Mouse (Mus musculus) megakaryocyte, embryonic 14.5 days (primary cell): Measurements from ENCODE around the gene Gstp2. TPM values are rescaled to one million over a fixed set of nuclear protein-coding genes. Genes with fewer than 3 reads are reported as not detected.
A peak's percentile ranks its signal among the peaks of the same experiment; 100 is the strongest.

Experiments
- H3K27me3 ChIP-seq: replicated peaks from 2 replicates; pipeline ENCODE3; 2012; ENCODE audit warnings: inconsistent platforms
- H3K36me3 ChIP-seq: replicated peaks from 2 replicates; pipeline ENCODE3; 2012; ENCODE audit warnings: low read length, inconsistent platforms, mixed read lengths
- H3K4me1 ChIP-seq: 2 replicates; pipeline ENCODE4 v1.6.1; 2012; ENCODE audit warnings: inconsistent platforms
- H3K4me3 ChIP-seq: replicated peaks from 2 replicates; pipeline ENCODE3; 2012; ENCODE audit warnings: moderate library complexity, mild to moderate bottlenecking, inconsistent platforms
- H3K9me3 ChIP-seq: 2 replicates; pipeline ENCODE4 v1.6.1; 2012; ENCODE audit warnings: inconsistent platforms
- FLI1 ChIP-seq: IDR thresholded peaks from 2 replicates; pipeline ENCODE4 v1.6.1; 2012; ENCODE audit warnings: low read length, inconsistent platforms, mixed read lengths
- GATA1 ChIP-seq: IDR thresholded peaks from 3 replicates; pipeline ENCODE4 v1.6.1; 2012; ENCODE audit warnings: mixed read lengths, low read length, inconsistent platforms, borderline replicate concordance
- polyA plus RNA-seq: library from polyadenylated mRNA; stranded (reverse); fragments of >175 nt; gene quantifications from 2 replicates; pipeline ENCODE4 v1.2.3, GENCODE M21; 2012; ENCODE audit warnings: low replicate concordance; ENCODE audit not compliant: insufficient read depth

The Gstp2 gene
- polyA plus RNA-seq, 1 experiment: not detected

- TF ChIP-seq GATA1 (no peak), FLI1 (no peak)
- H3K4me1 ChIP-seq: peaks cover 60% of the 10 kb centered on the region
- no peaks in the 10 kb centered on the region for H3K27me3 ChIP-seq
- H3K9me3 ChIP-seq: no peaks in the 10 kb centered on the region
- H3K4me3 ChIP-seq: peak overlapping the region; percentile 83
- H3K36me3 ChIP-seq: peaks cover 21% of the 10 kb centered on the region
Observed at GRCm38 (mm10) chr19:4036327-4037045, 9.3 kb downstream of the Gstp2 start.

DNA sequence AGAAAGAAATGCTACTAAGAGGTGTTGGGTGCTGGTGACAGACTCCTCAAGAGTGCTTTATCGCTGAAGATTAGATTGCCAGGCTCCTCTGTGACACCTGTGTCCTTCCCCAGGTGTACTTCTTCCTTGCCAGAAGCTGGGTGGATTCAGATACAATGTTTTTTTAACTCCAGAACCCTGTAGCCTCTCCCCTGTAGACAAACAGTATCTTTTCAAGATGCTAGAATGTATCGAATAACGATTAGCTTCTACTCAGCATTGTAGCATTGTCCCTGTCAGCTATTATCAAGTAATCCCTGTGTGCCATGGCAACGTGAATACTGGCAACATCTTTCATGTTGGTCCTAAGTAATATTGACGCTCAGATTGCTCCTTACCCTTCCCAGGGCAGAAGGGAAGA lies 12.1 kb downstream of the Gstp2 start:
- H3K9me3 ChIP-seq: 0 out of 2 replicates have a peak, but pooled peaks cover 8% of the 10 kb centered on the region
- H3K4me1 ChIP-seq: peaks cover 49% of the 10 kb centered on the region
- TF ChIP-seq FLI1 (no peak), GATA1 (no peak)
- no peak overlapping the region for H3K4me3 ChIP-seq
- no peaks in the 10 kb centered on the region for H3K27me3 ChIP-seq
- H3K36me3 ChIP-seq: peaks cover 19% of the 10 kb centered on the region

DNA sequence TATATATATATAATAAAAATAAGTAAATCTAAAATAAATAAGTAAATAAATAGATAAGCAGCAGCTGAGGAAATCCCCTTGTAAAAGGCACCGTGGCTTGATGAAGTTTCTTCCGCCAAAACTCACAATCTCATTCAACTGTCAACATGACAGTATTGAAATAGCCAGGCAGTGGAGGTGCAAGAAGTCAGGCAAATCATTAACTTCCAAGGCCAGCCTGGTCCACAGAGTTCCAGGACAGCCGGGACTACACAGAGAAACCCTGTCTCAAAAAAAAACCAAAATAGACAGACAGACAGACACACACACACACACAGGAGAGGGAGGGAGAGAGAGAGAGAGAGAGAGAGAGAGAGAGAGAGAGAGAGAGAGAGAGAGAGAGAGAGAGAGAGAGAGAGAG lies 12.5 kb downstream of the Gstp2 start:
- H3K27me3 ChIP-seq: no peaks in the 10 kb centered on the region
- H3K9me3 ChIP-seq: peaks cover 9% of the 10 kb centered on the region; the same call in 1 of the 2 replicates
- no peak overlapping the region for H3K4me3 ChIP-seq
- peaks cover 19% of the 10 kb centered on the region for H3K36me3 ChIP-seq
- TF ChIP-seq GATA1 (no peak), FLI1 (no peak)
- H3K4me1 ChIP-seq: peaks cover 47% of the 10 kb centered on the region

GRCm38 (mm10) chr19:4032668-4033067 lies 13.2 kb downstream of the Gstp2 start:
- H3K36me3 ChIP-seq: peaks cover 19% of the 10 kb centered on the region
- H3K27me3 ChIP-seq: no peaks in the 10 kb centered on the region
- H3K4me3 ChIP-seq: no peak overlapping the region
- peaks cover 14% of the 10 kb centered on the region; the same call in 1 of the 2 replicates for H3K9me3 ChIP-seq
- H3K4me1 ChIP-seq: peaks cover 42% of the 10 kb centered on the region
- TF ChIP-seq GATA1 (no peak), FLI1 (no peak)

- peaks cover 35% of the 10 kb centered on the region for H3K9me3 ChIP-seq
- TF ChIP-seq FLI1: no peak
- no peak for TF ChIP-seq GATA1
Observed at GRCm38 (mm10) chr19:4027576-4027975, 18.2 kb downstream of the Gstp2 start.

GRCm38 (mm10) chr19:4023185-4023584 lies 22.6 kb downstream of the Gstp2 start:
- Histone ChIP-seq H3K9me3 (peaks cover 25% of the 10 kb centered on the region), H3K4me3 (no peak overlapping the region), H3K36me3 (no peaks in the 10 kb centered on the region), H3K27me3 (peaks cover 10% of the 10 kb centered on the region), H3K4me1 (peaks cover 21% of the 10 kb centered on the region)
- TF ChIP-seq FLI1 (no peak), GATA1 (no peak)

More at GRCm38 (mm10) chr19:4027576-4027975, 18.2 kb downstream of the Gstp2 start:
- H3K4me1 ChIP-seq: peaks cover 9% of the 10 kb centered on the region
- H3K4me3 ChIP-seq: no peak overlapping the region
- H3K27me3 ChIP-seq: peaks cover 10% of the 10 kb centered on the region
- H3K36me3 ChIP-seq: no peaks in the 10 kb centered on the region

- Histone ChIP-seq H3K27me3 (no peaks in the 10 kb centered on the region), H3K9me3 (no peaks in the 10 kb centered on the region), H3K4me1 (peaks cover 43% of the 10 kb centered on the region), H3K36me3 (no peaks in the 10 kb centered on the region), H3K4me3 (peak overlapping the region; percentile 38)
- no peak for TF ChIP-seq GATA1
- no peak for TF ChIP-seq FLI1
Observed at GRCm38 (mm10) chr19:4018743-4019583, 26.9 kb downstream of the Gstp2 start.

DNA sequence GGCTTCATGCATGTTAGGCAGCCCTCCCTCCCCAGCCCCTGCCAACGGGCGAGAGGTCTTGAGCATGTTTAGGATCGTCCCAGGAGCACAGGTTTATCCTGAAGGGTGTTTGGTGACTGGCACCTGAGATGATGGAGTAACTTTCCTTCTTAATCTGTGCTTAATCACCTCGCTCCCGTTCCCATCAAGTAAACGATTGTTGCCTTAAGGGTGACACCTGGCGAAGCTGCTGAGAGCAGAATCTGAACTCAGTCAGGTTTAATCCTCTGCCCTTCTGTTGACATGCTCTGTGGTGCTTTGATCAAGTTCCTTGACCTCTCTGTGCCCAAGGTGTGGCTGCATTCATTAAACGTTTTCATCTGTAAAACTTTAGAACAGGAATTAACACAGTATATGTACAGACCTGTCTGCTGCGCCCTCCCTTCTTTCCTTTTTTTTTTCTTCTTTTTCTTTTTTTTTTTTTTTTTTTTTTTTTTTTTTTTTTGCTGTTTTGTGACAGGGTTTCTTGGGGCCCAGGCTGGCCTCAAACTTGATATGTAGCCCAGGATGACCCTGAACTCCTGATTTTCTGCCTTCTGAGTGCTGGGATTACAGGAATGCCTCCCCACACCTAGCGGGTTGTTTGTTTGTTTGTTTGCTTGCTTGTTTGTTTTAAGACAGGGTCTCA lies 27.8 kb downstream of the Gstp2 start:
- H3K9me3 ChIP-seq: no peaks in the 10 kb centered on the region
- no peaks in the 10 kb centered on the region for H3K36me3 ChIP-seq
- no peaks in the 10 kb centered on the region for H3K27me3 ChIP-seq
- H3K4me1 ChIP-seq: peaks cover 50% of the 10 kb centered on the region
- no peak for TF ChIP-seq GATA1
- TF ChIP-seq FLI1: no peak
- H3K4me3 ChIP-seq: no peak overlapping the region

- H3K4me1 ChIP-seq: peaks cover 67% of the 10 kb centered on the region
- TF ChIP-seq GATA1: no peak
- TF ChIP-seq FLI1: no peak
- H3K4me3 ChIP-seq: no peak overlapping the region
- H3K36me3 ChIP-seq: peaks cover 6% of the 10 kb centered on the region
- H3K27me3 ChIP-seq: no peaks in the 10 kb centered on the region
- no peaks in the 10 kb centered on the region for H3K9me3 ChIP-seq
Observed at GRCm38 (mm10) chr19:4015635-4016034, 30.2 kb downstream of the Gstp2 start.
